Mouse (Mus musculus) cerebellum, adult 2 months (tissue): Measurements from ENCODE around the gene Cep295. TPM values are rescaled to one million over a fixed set of nuclear protein-coding genes. Genes with fewer than 3 reads are reported as not detected.

Experiments used
- DNase-seq, 2 experiments: peaks; one replicate each; pipeline ENCODE4 v3.0.0; 2021
- H3K27ac ChIP-seq: fragments of 200-500 bp; 2 replicates; pipeline ENCODE4 v1.5.1; 2012; ENCODE audit warnings: low read length, control low read depth, inconsistent platforms; ENCODE audit not compliant: insufficient read depth
- H3K27me3 ChIP-seq: fragments of 200-500 bp; 2 replicates; pipeline ENCODE4 v1.6.1; 2012; ENCODE audit warnings: inconsistent platforms, mild to moderate bottlenecking, low read length, moderate library complexity; ENCODE audit not compliant: control insufficient read depth, insufficient read depth
- H3K4me1 ChIP-seq: fragments of 200-500 bp; 2 replicates; pipeline ENCODE4 v1.6.1; 2011; ENCODE audit warnings: low read length; ENCODE audit not compliant: control insufficient read depth, insufficient read depth
- H3K4me3 ChIP-seq: fragments of 200-500 bp; replicated peaks from 2 replicates; pipeline ENCODE3; 2011; ENCODE audit warnings: mild to moderate bottlenecking, low read depth, low read length, control low read depth; ENCODE audit not compliant: insufficient read depth
- CTCF ChIP-seq: fragments of 200-500 bp; IDR thresholded peaks from 2 replicates; pipeline ENCODE4 v1.5.1; 2011; ENCODE audit warnings: low read depth, mild to moderate bottlenecking, control low read depth, low read length, moderate library complexity, borderline replicate concordance; ENCODE audit not compliant: insufficient read depth
- POLR2A ChIP-seq: fragments of 200-500 bp; IDR thresholded peaks from 2 replicates; pipeline ENCODE4 v1.6.1; 2011; ENCODE audit warnings: low read length, control low read depth, borderline replicate concordance; ENCODE audit not compliant: insufficient read depth
- WGBS: fragments of 180-500 bp; shearing (Covaris S2); methylation state at CpG from one replicate; pipeline ENCODE4 v1.1.7; 2018; 5-methylcytosine and 5-hydroxymethylcytosine counted together
- polyA plus RNA-seq: library from polyadenylated mRNA; depleted of rRNA; stranded (reverse); fragments of >200 nt; gene quantifications from 2 replicates; pipeline ENCODE4 v1.2.3, GENCODE M21; 2012

The Cep295 gene
- polyA plus RNA-seq, 1 experiment, result 20.0 TPM

DNA sequence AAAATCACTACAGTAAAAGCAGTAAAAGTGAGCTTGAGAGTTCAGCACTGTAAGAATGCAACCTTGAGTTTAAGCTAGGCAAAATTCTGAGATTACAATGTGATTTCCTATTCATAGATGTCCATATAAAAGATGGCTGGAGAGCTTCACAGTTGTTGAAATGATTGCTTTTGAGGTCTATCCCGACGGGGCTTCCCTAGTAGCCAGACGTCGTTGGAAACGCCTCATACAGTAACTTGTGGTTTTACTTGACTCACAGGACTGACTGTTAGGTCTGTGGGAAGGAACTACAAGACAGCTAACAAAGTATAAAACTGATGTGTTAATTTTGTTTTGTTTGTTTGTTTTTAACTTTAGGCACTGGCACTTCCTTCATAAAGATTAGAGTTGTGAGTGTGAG lies 44.0 kb downstream of the Cep295 start:
- no peak overlapping the region for H3K27ac ChIP-seq
- no peaks in the 10 kb centered on the region for H3K27me3 ChIP-seq
- H3K4me3 ChIP-seq, result no peak overlapping the region
- TF ChIP-seq CTCF (no peak), POLR2A (no peak)
- 86% methylated on average over 5 of the region's 5 CpGs for WGBS
- no peak for DNase-seq
- H3K4me1 ChIP-seq, result no peaks in the 10 kb centered on the region

DNA sequence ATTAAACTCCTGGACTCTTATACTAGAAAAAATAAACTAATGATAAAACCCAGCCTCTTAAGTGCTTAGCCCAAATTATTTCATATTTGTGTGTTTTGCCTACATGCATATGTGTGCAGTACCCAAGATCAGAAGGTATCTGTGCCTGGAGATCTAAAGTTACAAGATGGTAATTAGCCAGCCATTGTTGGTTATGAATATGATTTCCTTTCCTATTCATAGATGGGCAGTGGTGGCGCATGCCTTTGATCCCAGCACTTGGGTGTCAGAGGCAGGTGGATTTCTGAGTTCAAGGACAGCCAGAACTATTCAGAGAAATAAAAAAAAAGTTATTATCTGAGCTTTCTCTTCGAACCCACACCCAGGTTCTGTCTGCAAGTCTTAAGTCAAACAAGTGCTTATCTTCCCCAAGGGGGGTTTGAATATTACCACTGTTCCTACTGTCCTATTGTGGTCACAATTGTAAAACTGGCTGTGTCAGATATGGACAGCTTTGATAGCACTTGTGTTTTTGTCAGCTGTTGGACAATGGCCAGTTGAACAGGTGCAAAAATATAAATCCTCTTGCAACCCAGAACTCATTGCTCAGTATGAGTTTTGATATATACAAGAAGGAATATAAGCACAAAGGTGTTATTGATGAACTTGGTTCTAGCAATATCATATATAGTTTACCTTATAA lies 45.4 kb downstream of the Cep295 start:
- Histone ChIP-seq H3K27me3 (no peaks in the 10 kb centered on the region), H3K4me3 (no peak overlapping the region), H3K27ac (no peak overlapping the region), H3K4me1 (no peaks in the 10 kb centered on the region)
- WGBS, result 87% methylated on average over 2 of the region's 2 CpGs
- peak in 1 of 2 experiments; percentile 38 for DNase-seq
- no peak for TF ChIP-seq POLR2A
- TF ChIP-seq CTCF, result no peak

DNA sequence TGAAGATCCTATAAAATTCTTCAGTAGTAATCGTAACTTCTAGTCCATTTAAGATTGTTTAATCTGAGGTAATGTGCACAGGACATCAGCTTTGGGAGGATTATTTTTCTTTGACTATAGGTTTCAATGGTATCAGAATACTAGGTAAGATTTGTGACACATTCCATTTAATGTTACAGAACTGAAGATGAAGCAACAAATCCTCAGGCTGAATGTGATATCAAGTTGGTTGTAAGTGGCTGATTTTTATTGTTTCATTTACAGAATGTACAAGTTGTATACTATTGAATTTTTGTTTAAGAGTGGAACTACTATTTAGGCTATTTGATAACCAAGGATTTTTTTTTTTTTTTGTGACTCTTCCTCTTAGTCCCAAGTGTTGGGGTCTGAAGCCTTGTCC lies 47.4 kb downstream of the Cep295 start:
- 90% methylated on average over 1 of the region's 1 CpGs for WGBS
- H3K4me1 ChIP-seq, result no peaks in the 10 kb centered on the region
- TF ChIP-seq POLR2A (no peak), CTCF (no peak)
- H3K27ac ChIP-seq, result no peak overlapping the region
- no peak overlapping the region for H3K4me3 ChIP-seq
- no peaks in the 10 kb centered on the region for H3K27me3 ChIP-seq
- DNase-seq, result no peak

DNA sequence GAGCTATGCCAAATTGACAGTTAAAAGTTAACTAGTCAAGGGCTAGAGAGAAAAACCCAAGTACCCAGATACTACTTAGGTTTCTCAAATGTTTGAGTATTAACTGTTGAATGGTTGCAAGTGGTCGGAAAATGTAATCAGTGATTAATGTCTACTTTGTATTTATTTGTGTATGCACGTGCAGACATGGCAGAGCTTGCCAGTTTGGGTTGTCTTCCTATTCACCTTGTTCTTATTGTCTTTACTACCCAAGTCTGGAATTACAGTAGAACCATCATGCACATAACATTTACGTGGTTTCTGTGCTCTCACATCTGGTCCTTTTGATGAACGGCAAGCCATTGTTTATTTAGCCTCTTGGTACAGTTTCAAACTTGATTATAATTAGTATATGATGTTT lies 48.2 kb downstream of the Cep295 start:
- TF ChIP-seq POLR2A (no peak), CTCF (no peak)
- WGBS, result 73% methylated on average over 4 of the region's 4 CpGs
- H3K27ac ChIP-seq, result no peak overlapping the region
- no peaks in the 10 kb centered on the region for H3K4me1 ChIP-seq
- no peak overlapping the region for H3K4me3 ChIP-seq
- no peak for DNase-seq
- H3K27me3 ChIP-seq, result no peaks in the 10 kb centered on the region

DNA sequence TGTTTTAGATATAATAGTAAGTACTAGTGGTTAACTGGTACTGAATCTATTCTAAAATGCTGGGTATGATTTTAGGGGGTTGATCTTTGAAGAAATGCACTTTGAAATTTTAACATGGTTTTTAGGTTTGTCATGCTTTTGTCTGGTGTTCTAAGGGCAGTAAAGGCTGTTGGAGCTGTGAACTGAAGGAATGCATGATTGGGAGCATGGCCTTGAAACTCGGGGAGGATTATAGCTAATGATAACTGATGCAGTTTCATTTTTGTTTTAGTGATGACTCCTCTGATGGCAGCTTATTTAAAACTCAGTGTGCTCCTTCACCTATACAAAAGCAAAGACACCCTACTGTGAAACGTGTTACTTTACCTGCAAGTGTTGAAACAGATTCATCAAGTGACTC lies 49.3 kb downstream of the Cep295 start:
- H3K4me1 ChIP-seq, result no peaks in the 10 kb centered on the region
- H3K27ac ChIP-seq, result no peak overlapping the region
- no peak overlapping the region for H3K4me3 ChIP-seq
- TF ChIP-seq POLR2A, result no peak
- TF ChIP-seq CTCF, result no peak
- DNase-seq, result no peak
- WGBS, result 60% methylated on average over 2 of the region's 2 CpGs
- no peaks in the 10 kb centered on the region for H3K27me3 ChIP-seq

DNA sequence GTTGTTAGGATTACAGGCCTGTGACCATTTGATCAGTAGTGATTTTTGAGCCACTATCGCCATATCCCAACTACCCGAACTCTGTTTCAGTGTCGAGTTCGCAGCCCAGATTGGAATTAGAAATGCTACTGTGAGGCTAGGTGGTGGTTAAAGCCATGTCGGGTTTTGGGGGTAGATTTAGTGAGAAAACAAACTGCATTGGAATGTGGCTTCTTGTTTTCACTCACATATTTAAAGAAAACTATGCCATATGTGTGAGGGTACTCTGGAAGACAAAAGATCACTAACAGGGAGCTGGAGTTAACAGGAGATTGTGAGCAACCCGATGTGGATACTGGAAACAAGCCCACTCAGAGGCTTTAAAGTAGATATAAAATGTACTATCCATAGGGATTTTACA lies 50.3 kb downstream of the Cep295 start:
- DNase-seq, result no peak
- H3K4me3 ChIP-seq, result no peak overlapping the region

DNA sequence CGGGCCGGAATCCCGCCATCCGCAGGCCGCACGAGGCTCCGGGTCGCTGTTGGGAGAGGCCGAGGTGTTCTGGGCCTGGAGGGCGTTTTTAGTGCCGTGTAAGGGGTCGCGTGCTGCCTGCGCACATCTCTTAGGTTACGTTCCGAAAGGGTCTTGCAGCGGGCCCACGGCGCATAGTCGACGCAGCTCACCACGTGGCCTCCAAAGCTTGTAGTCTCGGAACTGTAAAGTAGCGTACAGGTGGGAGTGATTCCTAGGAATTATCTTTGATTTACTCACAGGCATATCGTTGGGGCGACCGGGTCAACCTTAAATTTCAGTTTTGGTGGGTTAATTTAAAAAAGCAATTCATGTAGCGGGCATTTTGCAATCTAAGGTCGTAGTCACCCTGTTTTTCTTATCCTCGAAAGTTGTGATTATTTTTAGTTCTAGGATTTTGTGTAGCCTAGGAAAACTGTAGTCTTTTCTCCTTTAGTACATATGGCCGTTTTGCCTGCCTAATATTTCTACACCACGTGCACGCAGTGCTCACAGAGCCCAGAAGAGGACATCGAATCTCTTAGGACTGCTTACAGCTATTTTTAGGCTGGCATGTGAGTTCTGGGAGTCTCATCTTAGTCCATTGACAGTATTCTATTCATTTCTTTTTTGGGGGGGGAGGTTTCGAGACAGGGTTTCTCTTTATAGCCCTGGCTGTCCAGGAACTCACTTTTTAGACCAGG lies 51.0 kb downstream of the Cep295 start, which contains the start of gene 4931406C07Rik:
TSS of gene 4931406C07Rik (minus strand) at position 51 of the 722 bp plus-strand sequence.
- Histone ChIP-seq H3K4me3 (peak within 1 kb of the TSS; percentile 97), H3K4me1 (no peaks in the 10 kb centered on the region), H3K27me3 (no peaks in the 10 kb centered on the region), H3K27ac (peak within 1 kb of the TSS; percentile 71)
- no peak for TF ChIP-seq CTCF
- no peak for TF ChIP-seq POLR2A
- no peak for DNase-seq
- under 1% methylated on average over 35 of the region's 35 CpGs for WGBS

More for the DNA sequence above, 50.3 kb downstream of the Cep295 start:
- Histone ChIP-seq H3K4me1 (no peaks in the 10 kb centered on the region), H3K27ac (no peak overlapping the region), H3K27me3 (no peaks in the 10 kb centered on the region)
- WGBS, result 8% methylated on average over 6 of the region's 6 CpGs
- no peak for TF ChIP-seq CTCF

DNA sequence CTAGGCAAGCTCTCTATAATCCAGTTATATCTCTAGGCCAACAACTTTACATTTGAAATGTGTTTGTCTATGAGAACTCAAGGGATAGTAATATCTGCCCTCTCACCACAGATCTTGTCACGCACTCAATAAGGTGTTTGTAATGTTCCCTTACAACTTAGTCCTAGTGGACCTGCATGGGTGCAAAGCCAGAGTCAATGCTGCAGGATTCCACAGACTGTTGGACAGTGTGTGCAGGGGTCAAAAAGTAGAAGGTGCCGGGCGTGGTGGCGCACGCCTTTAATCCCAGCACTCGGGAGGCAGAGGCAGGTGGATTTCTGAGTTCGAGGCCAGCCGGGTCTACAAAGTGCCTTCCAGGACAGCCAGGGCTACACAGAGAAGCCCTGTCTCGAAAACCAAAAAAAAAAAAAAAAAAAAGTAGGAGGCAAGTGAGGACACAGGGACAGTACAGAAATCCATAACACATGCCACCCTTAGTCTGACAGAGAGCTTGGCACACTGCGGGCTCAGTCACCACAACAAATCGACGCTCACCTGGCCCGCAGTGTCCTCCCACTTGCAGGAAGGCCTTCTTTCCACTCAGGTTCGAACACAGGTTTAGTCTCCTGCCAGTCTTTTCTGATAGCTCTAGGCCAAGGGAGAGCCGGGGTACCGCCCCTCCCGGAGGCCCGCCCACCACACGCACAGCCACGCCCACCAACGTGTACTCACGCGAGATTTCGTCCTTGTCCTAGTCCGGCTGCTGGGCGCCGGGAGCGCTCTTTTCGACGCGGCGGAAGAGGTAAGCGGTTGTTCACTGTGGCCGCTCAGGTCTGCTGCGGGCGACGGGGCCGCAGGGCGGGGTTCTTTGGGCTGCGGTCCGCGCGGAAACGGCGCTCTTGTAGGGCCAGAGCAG lies 51.8 kb downstream of the Cep295 start, which contains the start of gene Taf1d:
TSS of gene Taf1d (plus strand) at position 712 of the 895 bp plus-strand sequence.
- no peaks in the 10 kb centered on the region for H3K4me1 ChIP-seq
- WGBS, result 12% methylated on average over 45 of the region's 45 CpGs
- peak; percentile 95 to 98 for DNase-seq

More for the DNA sequence above, 51.8 kb downstream of the Cep295 start, which contains the start of gene Taf1d:
- Histone ChIP-seq H3K4me3 (peak within 1 kb of the TSS; percentile 97), H3K27ac (peak within 1 kb of the TSS; percentile 71), H3K27me3 (no peaks in the 10 kb centered on the region)
- TF ChIP-seq CTCF (no peak), POLR2A (peak; percentile 83; the same call in 1 of the 2 replicates)
